Mouse (Mus musculus): Measurements from ENCODE around the gene Lcat. TPM values are rescaled to one million over a fixed set of nuclear protein-coding genes. Genes with fewer than 3 reads are reported as not detected.
A peak's percentile ranks its signal among the peaks of the same experiment; 100 is the strongest.

Gene Lcat
- polyA plus RNA-seq, 1 experiment from 2014 or later, result 5.0 TPM

- Histone ChIP-seq H3K9ac (ENCODE audit: low read length) (no peak overlapping the region), H3K4me1 (ENCODE audit: control insufficient read depth, insufficient read depth, low read length) (peaks cover 17% of the 10 kb centered on the region), H3K36me3 (ENCODE audit: control insufficient read depth, insufficient read depth, low read length) (peaks cover 4% of the 10 kb centered on the region; the same call in 1 of the 2 replicates), H3K4me3 (replicated peaks; ENCODE audit: low read length) (no peak overlapping the region), H3K9me3 (replicated peaks; ENCODE audit: control insufficient read depth, low read length) (no peaks in the 10 kb centered on the region), H3K27ac (ENCODE audit: low read length) (peak overlapping the region; percentile 11; the same call in 1 of the 2 replicates), H3K4me2 (ENCODE audit: low read depth, low read length) (no peak overlapping the region), H3K27me3 (ENCODE audit: control insufficient read depth, insufficient read depth, low read length) (no peaks in the 10 kb centered on the region)
- 55% methylated on average over 7 of the region's 7 CpGs for WGBS
- peak; percentile 85; the same call in 1 of the 2 replicates for ATAC-seq (ENCODE audit: insufficient read depth, low FRiP score)
Observed at GRCm38 (mm10) chr8:105959350-105959749, 16.2 kb upstream of the Lcat start.

- Histone ChIP-seq H3K9me3 (replicated peaks; ENCODE audit: control insufficient read depth, low read length) (no peaks in the 10 kb centered on the region), H3K27me3 (ENCODE audit: control insufficient read depth, insufficient read depth, low read length) (no peaks in the 10 kb centered on the region)
- ATAC-seq (ENCODE audit: insufficient read depth, low FRiP score), result no peak
Observed at GRCm38 (mm10) chr8:105957813-105958212, 14.6 kb upstream of the Lcat start.

GRCm38 (mm10) chr8:105956556-105956955 lies 13.4 kb upstream of the Lcat start:
- H3K27me3 ChIP-seq (ENCODE audit: control insufficient read depth, insufficient read depth, low read length), result no peaks in the 10 kb centered on the region
- H3K36me3 ChIP-seq (ENCODE audit: control insufficient read depth, insufficient read depth, low read length), result peaks cover 4% of the 10 kb centered on the region; the same call in 1 of the 2 replicates
- H3K4me3 ChIP-seq (replicated peaks; ENCODE audit: low read length), result no peak overlapping the region
- H3K9me3 ChIP-seq (replicated peaks; ENCODE audit: control insufficient read depth, low read length), result no peaks in the 10 kb centered on the region
- 89% methylated on average over 4 of the region's 4 CpGs for WGBS
- H3K27ac ChIP-seq (ENCODE audit: low read length), result no peak overlapping the region
- no peak overlapping the region for H3K9ac ChIP-seq (ENCODE audit: low read length)
- H3K4me2 ChIP-seq (ENCODE audit: low read depth, low read length), result no peak overlapping the region
- no peak for ATAC-seq (ENCODE audit: insufficient read depth, low FRiP score)
- peaks cover 11% of the 10 kb centered on the region; the same call in 1 of the 2 replicates for H3K4me1 ChIP-seq (ENCODE audit: control insufficient read depth, insufficient read depth, low read length)

More at GRCm38 (mm10) chr8:105957813-105958212, 14.6 kb upstream of the Lcat start:
- no peak overlapping the region for H3K9ac ChIP-seq (ENCODE audit: low read length)
- H3K36me3 ChIP-seq (ENCODE audit: control insufficient read depth, insufficient read depth, low read length), result peaks cover 4% of the 10 kb centered on the region; the same call in 1 of the 2 replicates
- H3K27ac ChIP-seq (ENCODE audit: low read length), result no peak overlapping the region
- peaks cover 11% of the 10 kb centered on the region; the same call in 1 of the 2 replicates for H3K4me1 ChIP-seq (ENCODE audit: control insufficient read depth, insufficient read depth, low read length)
- 54% methylated on average over 3 of the region's 4 CpGs for WGBS
- no peak overlapping the region for H3K4me3 ChIP-seq (replicated peaks; ENCODE audit: low read length)
- no peak overlapping the region for H3K4me2 ChIP-seq (ENCODE audit: low read depth, low read length)

GRCm38 (mm10) chr8:105951057-105951659 lies 8.0 kb upstream of the Lcat start:
- WGBS, result 36% methylated on average over 7 of the region's 7 CpGs
- no peak overlapping the region for H3K4me2 ChIP-seq (ENCODE audit: low read depth, low read length)
- H3K9ac ChIP-seq (ENCODE audit: low read length), result no peak overlapping the region
- H3K4me3 ChIP-seq (replicated peaks; ENCODE audit: low read length), result no peak overlapping the region
- no peaks in the 10 kb centered on the region for H3K27me3 ChIP-seq (ENCODE audit: control insufficient read depth, insufficient read depth, low read length)
- H3K4me1 ChIP-seq (ENCODE audit: control insufficient read depth, insufficient read depth, low read length), result peaks cover 13% of the 10 kb centered on the region; the same call in 1 of the 2 replicates
- H3K9me3 ChIP-seq (replicated peaks; ENCODE audit: control insufficient read depth, low read length), result no peaks in the 10 kb centered on the region
- H3K36me3 ChIP-seq (ENCODE audit: control insufficient read depth, insufficient read depth, low read length), result peaks cover 21% of the 10 kb centered on the region; the same call in 1 of the 2 replicates
- ATAC-seq (ENCODE audit: insufficient read depth, low FRiP score), result peak; percentile 60; the same call in 1 of the 2 replicates
- H3K27ac ChIP-seq (ENCODE audit: low read length), result no peak overlapping the region; the same call in 1 of the 2 replicates

- no peaks in the 10 kb centered on the region for H3K27me3 ChIP-seq (ENCODE audit: control insufficient read depth, insufficient read depth, low read length)
- WGBS, result 46% methylated on average over 10 of the region's 10 CpGs
- no peak overlapping the region for H3K27ac ChIP-seq (ENCODE audit: low read length)
- no peak overlapping the region for H3K4me2 ChIP-seq (ENCODE audit: low read depth, low read length)
- H3K9ac ChIP-seq (ENCODE audit: low read length), result no peak overlapping the region
- H3K9me3 ChIP-seq (replicated peaks; ENCODE audit: control insufficient read depth, low read length), result no peaks in the 10 kb centered on the region
- H3K4me3 ChIP-seq (replicated peaks; ENCODE audit: low read length), result no peak overlapping the region
- peaks cover 28% of the 10 kb centered on the region for H3K36me3 ChIP-seq (ENCODE audit: control insufficient read depth, insufficient read depth, low read length)
- H3K4me1 ChIP-seq (ENCODE audit: control insufficient read depth, insufficient read depth, low read length), result peaks cover 13% of the 10 kb centered on the region; the same call in 1 of the 2 replicates
- peak; percentile 44; the same call in 1 of the 2 replicates for ATAC-seq (ENCODE audit: insufficient read depth, low FRiP score)
Observed at GRCm38 (mm10) chr8:105949350-105949749, 6.2 kb upstream of the Lcat start.

- Histone ChIP-seq H3K4me3 (replicated peaks; ENCODE audit: low read length) (no peak overlapping the region), H3K9me3 (replicated peaks; ENCODE audit: control insufficient read depth, low read length) (no peaks in the 10 kb centered on the region), H3K27ac (ENCODE audit: low read length) (no peak overlapping the region), H3K9ac (ENCODE audit: low read length) (no peak overlapping the region), H3K4me2 (ENCODE audit: low read depth, low read length) (no peak overlapping the region), H3K36me3 (ENCODE audit: control insufficient read depth, insufficient read depth, low read length) (peaks cover 22% of the 10 kb centered on the region), H3K4me1 (ENCODE audit: control insufficient read depth, insufficient read depth, low read length) (no peaks in the 10 kb centered on the region), H3K27me3 (ENCODE audit: control insufficient read depth, insufficient read depth, low read length) (no peaks in the 10 kb centered on the region)
- no peak for ATAC-seq (ENCODE audit: insufficient read depth, low FRiP score)
- WGBS, result 86% methylated on average over 5 of the region's 5 CpGs
Observed at GRCm38 (mm10) chr8:105942542-105942941, 640 bp downstream of the Lcat start.

GRCm38 (mm10) chr8:105942026-105942425 lies 1.2 kb downstream of the Lcat start:
- H3K4me1 ChIP-seq (ENCODE audit: control insufficient read depth, insufficient read depth, low read length), result no peaks in the 10 kb centered on the region
- no peaks in the 10 kb centered on the region for H3K9me3 ChIP-seq (replicated peaks; ENCODE audit: control insufficient read depth, low read length)
- no peaks in the 10 kb centered on the region for H3K27me3 ChIP-seq (ENCODE audit: control insufficient read depth, insufficient read depth, low read length)
- no peak overlapping the region for H3K4me2 ChIP-seq (ENCODE audit: low read depth, low read length)
- WGBS, result 90% methylated on average over 11 of the region's 11 CpGs
- no peak for ATAC-seq (ENCODE audit: insufficient read depth, low FRiP score)
- peaks cover 21% of the 10 kb centered on the region for H3K36me3 ChIP-seq (ENCODE audit: control insufficient read depth, insufficient read depth, low read length)
- H3K9ac ChIP-seq (ENCODE audit: low read length), result no peak overlapping the region
- H3K27ac ChIP-seq (ENCODE audit: low read length), result no peak overlapping the region
- no peak overlapping the region for H3K4me3 ChIP-seq (replicated peaks; ENCODE audit: low read length)

GRCm38 (mm10) chr8:105938306-105938669 lies 4.9 kb downstream of the Lcat start, which contains the start of gene Psmb10:
Psmb10 (minus strand) TSS chr8:105938444.
- no peak for ATAC-seq (ENCODE audit: insufficient read depth, low FRiP score)
- 13% methylated on average over 4 of the region's 4 CpGs for WGBS

GRCm38 (mm10) chr8:105937496-105938305 lies 5.5 kb downstream of the Lcat start:
- ATAC-seq (ENCODE audit: insufficient read depth, low FRiP score), result peak; percentile 9; the same call in 1 of the 2 replicates
- Histone ChIP-seq H3K4me3 (replicated peaks; ENCODE audit: low read length) (peak overlapping the region; percentile 71), H3K27me3 (ENCODE audit: control insufficient read depth, insufficient read depth, low read length) (no peaks in the 10 kb centered on the region), H3K4me2 (ENCODE audit: low read depth, low read length) (peak overlapping the region; percentile 73), H3K9me3 (replicated peaks; ENCODE audit: control insufficient read depth, low read length) (no peaks in the 10 kb centered on the region), H3K9ac (ENCODE audit: low read length) (peak overlapping the region; percentile 85), H3K27ac (ENCODE audit: low read length) (peak overlapping the region; percentile 79), H3K4me1 (ENCODE audit: control insufficient read depth, insufficient read depth, low read length) (0 out of 2 replicates have a peak, but pooled peaks cover 6% of the 10 kb centered on the region), H3K36me3 (ENCODE audit: control insufficient read depth, insufficient read depth, low read length) (no peaks in the 10 kb centered on the region)
- under 1% methylated on average over 33 of the region's 33 CpGs for WGBS

More at GRCm38 (mm10) chr8:105938306-105938669, 4.9 kb downstream of the Lcat start, which contains the start of gene Psmb10:
- H3K27me3 ChIP-seq (ENCODE audit: control insufficient read depth, insufficient read depth, low read length), result no peaks in the 10 kb centered on the region
- H3K9me3 ChIP-seq (replicated peaks; ENCODE audit: control insufficient read depth, low read length), result no peaks in the 10 kb centered on the region
- H3K27ac ChIP-seq (ENCODE audit: low read length), result peak within 1 kb of the TSS; percentile 79
- 0 out of 2 replicates have a peak, but pooled peaks cover 6% of the 10 kb centered on the region for H3K4me1 ChIP-seq (ENCODE audit: control insufficient read depth, insufficient read depth, low read length)
- H3K9ac ChIP-seq (ENCODE audit: low read length), result peak within 1 kb of the TSS; percentile 85
- no peaks in the 10 kb centered on the region for H3K36me3 ChIP-seq (ENCODE audit: control insufficient read depth, insufficient read depth, low read length)
- H3K4me2 ChIP-seq (ENCODE audit: low read depth, low read length), result peak within 1 kb of the TSS; percentile 73
- peak within 1 kb of the TSS; percentile 71 for H3K4me3 ChIP-seq (replicated peaks; ENCODE audit: low read length)

Measured in stomach, embryonic 16.5 days (tissue).